10 mouse cellular contexts compared by ENCODE assay signal in the genomic region with DNA sequence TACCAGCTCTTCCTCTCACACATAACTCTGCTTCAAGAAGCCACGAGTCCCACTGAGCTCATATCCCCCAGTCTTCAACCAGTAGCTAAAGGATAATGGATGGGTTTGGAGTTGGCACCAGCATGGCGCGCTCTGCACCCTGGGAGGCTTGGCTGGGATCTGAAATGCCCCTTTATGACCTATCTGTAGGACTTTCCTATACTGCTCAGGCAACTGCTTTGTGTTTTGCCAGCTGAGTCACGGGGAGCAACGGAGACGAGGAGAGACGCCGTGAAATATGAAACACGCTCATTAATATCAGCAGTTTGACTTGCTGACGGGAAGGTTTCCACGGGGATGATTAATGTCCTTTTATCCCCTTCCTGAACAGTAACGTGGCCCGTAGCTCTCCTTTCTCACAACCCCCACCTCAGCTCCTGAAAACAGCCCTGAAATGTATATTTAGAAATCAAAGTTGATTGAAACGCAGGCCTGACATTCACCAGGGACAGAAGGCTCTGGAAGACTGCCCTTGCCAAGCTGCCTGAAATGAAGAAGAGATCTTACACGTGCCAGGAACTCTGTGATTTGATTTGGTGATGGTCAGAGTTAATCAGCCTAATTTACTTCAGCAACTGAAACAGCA.
DNase-seq lines count a peak whose midpoint lies in the region; ATAC-seq lines count a peak whose summit lies in the region.
"Had no signal": no experiment of that assay in that cellular context is flagged by ENCODE, and none has a peak within 500 bp of the region (broad histone marks: within the 10 kb centered on the region; RNA-seq: fewer than 3 reads in every experiment).

No protein-coding gene starts in this region.

- peak; percentile 35; the same call in 1 of the 2 replicates for ATAC-seq in kidney, embryonic 14.5 days (ENCODE audit: low FRiP score, low TSS enrichment)

- H3K4me1 ChIP-seq in kidney, embryonic 14.5 days (ENCODE audit: control insufficient read depth, insufficient read depth, low read length), result no peaks in the 10 kb centered on the region
- H3K4me1 ChIP-seq: megakaryocyte, embryonic 14.5 days had no signal

- WGBS in kidney, embryonic 14.5 days, result 32% methylated on average over 15 of the region's 15 CpGs

- H3K9me3 ChIP-seq in kidney, embryonic 14.5 days (ENCODE audit: control insufficient read depth, low read length), result no peaks in the 10 kb centered on the region

- no peaks in the 10 kb centered on the region for H3K36me3 ChIP-seq in kidney, embryonic 14.5 days (ENCODE audit: control insufficient read depth, insufficient read depth, low read length)

- no peak overlapping the region for H3K27ac ChIP-seq in kidney, embryonic 14.5 days (ENCODE audit: low read depth, low read length)
- H3K27ac ChIP-seq: liver, embryonic 14.5 days had no signal

- no peak overlapping the region for H3K4me3 ChIP-seq in kidney, embryonic 14.5 days (ENCODE audit: low read length)
- H3K4me3 ChIP-seq: megakaryocyte, embryonic 14.5 days had no signal

- DNase-seq in adrenal gland, adult 2 months, result peak; percentile 64
- no peak for DNase-seq in adrenal gland, postnatal 10 days
- no peak for DNase-seq in kidney, postnatal 36 days
- DNase-seq in forelimb bud, embryonic 11.5 days (ENCODE audit: low read depth, low spot score), result peak; percentile 40
- peak; percentile 27 for DNase-seq in neural tube, embryonic 10.5 days (ENCODE audit: extremely low spot score, low spot score)
- no peak for DNase-seq in right cerebral cortex, postnatal 10 days (ENCODE audit: low spot score in 2 of 2)
- DNase-seq in spleen, adult 18-20 months, result no peak

- H3K27me3 ChIP-seq in kidney, embryonic 14.5 days (ENCODE audit: control insufficient read depth, insufficient read depth, low read length), result no peaks in the 10 kb centered on the region

- H3K4me2 ChIP-seq in kidney, embryonic 14.5 days (replicated peaks; ENCODE audit: low read depth, low read length), result no peak overlapping the region

- no peak overlapping the region for H3K9ac ChIP-seq in kidney, embryonic 14.5 days (ENCODE audit: low read depth, low read length)
- H3K9ac ChIP-seq: liver, embryonic 14.5 days had no signal

Comparison
In these comparisons a context has a peak if more than half of its experiments do, and no peak if none do; other contexts are left out.
1. DNase-seq: peak in adrenal gland, adult 2 months (single experiment), forelimb bud, embryonic 11.5 days (single experiment) and neural tube, embryonic 10.5 days (single experiment); none in adrenal gland, postnatal 10 days (single experiment), kidney, postnatal 36 days (0 of 2), right cerebral cortex, postnatal 10 days (0 of 2) and spleen, adult 18-20 months (0 of 2).